Mouse (Mus musculus) megakaryocyte, embryonic 14.5 days (primary cell): ENCODE measurements around the gene Socs1. TPM values are rescaled to one million over a fixed set of nuclear protein-coding genes. Genes with fewer than 3 reads are reported as not detected.

Source experiments
- H3K27me3 ChIP-seq: replicated peaks from 2 replicates; pipeline ENCODE3; 2012; ENCODE audit warnings: inconsistent platforms
- H3K36me3 ChIP-seq: replicated peaks from 2 replicates; pipeline ENCODE3; 2012; ENCODE audit warnings: low read length, inconsistent platforms, mixed read lengths
- H3K4me1 ChIP-seq: 2 replicates; pipeline ENCODE4 v1.6.1; 2012; ENCODE audit warnings: inconsistent platforms
- H3K4me3 ChIP-seq: replicated peaks from 2 replicates; pipeline ENCODE3; 2012; ENCODE audit warnings: moderate library complexity, mild to moderate bottlenecking, inconsistent platforms
- H3K9me3 ChIP-seq: 2 replicates; pipeline ENCODE4 v1.6.1; 2012; ENCODE audit warnings: inconsistent platforms
- FLI1 ChIP-seq: IDR thresholded peaks from 2 replicates; pipeline ENCODE4 v1.6.1; 2012; ENCODE audit warnings: low read length, inconsistent platforms, mixed read lengths
- GATA1 ChIP-seq: IDR thresholded peaks from 3 replicates; pipeline ENCODE4 v1.6.1; 2012; ENCODE audit warnings: mixed read lengths, low read length, inconsistent platforms, borderline replicate concordance
- polyA plus RNA-seq: library from polyadenylated mRNA; stranded (reverse); fragments of >175 nt; gene quantifications from 2 replicates; pipeline ENCODE4 v1.2.3, GENCODE M21; 2012; ENCODE audit warnings: low replicate concordance; ENCODE audit not compliant: insufficient read depth

The Socs1 gene
- 13.2 and 35.3 TPM in 2 replicates for polyA plus RNA-seq

- Histone ChIP-seq H3K36me3 (peaks cover 22% of the 10 kb centered on the region), H3K27me3 (peaks cover 36% of the 10 kb centered on the region), H3K9me3 (no peaks in the 10 kb centered on the region), H3K4me3 (peak within 1 kb of the TSS; percentile 99), H3K4me1 (peaks cover 72% of the 10 kb centered on the region)
- TF ChIP-seq FLI1 (no peak), GATA1 (no peak)
Measured at GRCm38 (mm10) chr16:10785371-10786231, at the start of gene Socs1. TSS of gene Socs1 (minus strand) at chr16:10785536.

- peaks cover 10% of the 10 kb centered on the region; the same call in 1 of the 2 replicates for H3K9me3 ChIP-seq
- TF ChIP-seq GATA1 (no peak), FLI1 (no peak)
- peaks cover 39% of the 10 kb centered on the region for H3K4me1 ChIP-seq
- H3K4me3 ChIP-seq, result peak overlapping the region; percentile 92
- peaks cover 69% of the 10 kb centered on the region for H3K27me3 ChIP-seq
- H3K36me3 ChIP-seq, result no peaks in the 10 kb centered on the region
Measured at GRCm38 (mm10) chr16:10834542-10834910, 49.2 kb upstream of the Socs1 start.

GRCm38 (mm10) chr16:10828461-10828805 lies 43.1 kb upstream of the Socs1 start:
- Histone ChIP-seq H3K27me3 (peaks cover 74% of the 10 kb centered on the region), H3K4me3 (no peak overlapping the region), H3K4me1 (peaks cover 8% of the 10 kb centered on the region), H3K9me3 (peaks cover 11% of the 10 kb centered on the region), H3K36me3 (no peaks in the 10 kb centered on the region)
- TF ChIP-seq GATA1 (no peak), FLI1 (no peak)

GRCm38 (mm10) chr16:10827766-10828460 lies 42.6 kb upstream of the Socs1 start:
- H3K36me3 ChIP-seq, result no peaks in the 10 kb centered on the region
- TF ChIP-seq GATA1, result no peak
- no peak for TF ChIP-seq FLI1
- H3K9me3 ChIP-seq, result peaks cover 14% of the 10 kb centered on the region
- H3K4me3 ChIP-seq, result no peak overlapping the region
- H3K4me1 ChIP-seq, result peaks cover 9% of the 10 kb centered on the region
- H3K27me3 ChIP-seq, result peaks cover 73% of the 10 kb centered on the region

GRCm38 (mm10) chr16:10827269-10827668 lies 41.9 kb upstream of the Socs1 start:
- no peak overlapping the region for H3K4me3 ChIP-seq
- H3K36me3 ChIP-seq, result no peaks in the 10 kb centered on the region
- H3K27me3 ChIP-seq, result peaks cover 71% of the 10 kb centered on the region
- peaks cover 14% of the 10 kb centered on the region for H3K9me3 ChIP-seq
- TF ChIP-seq GATA1 (no peak), FLI1 (no peak)
- H3K4me1 ChIP-seq, result peaks cover 9% of the 10 kb centered on the region

GRCm38 (mm10) chr16:10825840-10826239 lies 40.5 kb upstream of the Socs1 start:
- H3K36me3 ChIP-seq, result no peaks in the 10 kb centered on the region
- H3K9me3 ChIP-seq, result peaks cover 9% of the 10 kb centered on the region; the same call in 1 of the 2 replicates
- H3K4me1 ChIP-seq, result peaks cover 9% of the 10 kb centered on the region
- no peak overlapping the region for H3K4me3 ChIP-seq
- H3K27me3 ChIP-seq, result peaks cover 76% of the 10 kb centered on the region
- TF ChIP-seq FLI1 (no peak), GATA1 (no peak)

GRCm38 (mm10) chr16:10824536-10824935 lies 39.2 kb upstream of the Socs1 start:
- Histone ChIP-seq H3K4me3 (no peak overlapping the region), H3K36me3 (no peaks in the 10 kb centered on the region)
- TF ChIP-seq FLI1 (no peak), GATA1 (no peak)

GRCm38 (mm10) chr16:10821387-10821786 lies 36.1 kb upstream of the Socs1 start:
- Histone ChIP-seq H3K9me3 (peaks cover 4% of the 10 kb centered on the region; the same call in 1 of the 2 replicates), H3K4me3 (no peak overlapping the region)
- no peak for TF ChIP-seq FLI1
- TF ChIP-seq GATA1, result no peak

More at GRCm38 (mm10) chr16:10824536-10824935, 39.2 kb upstream of the Socs1 start:
- Histone ChIP-seq H3K27me3 (peaks cover 78% of the 10 kb centered on the region), H3K4me1 (peaks cover 12% of the 10 kb centered on the region), H3K9me3 (peaks cover 4% of the 10 kb centered on the region; the same call in 1 of the 2 replicates)

GRCm38 (mm10) chr16:10819966-10820365 lies 34.6 kb upstream of the Socs1 start:
- peaks cover 17% of the 10 kb centered on the region for H3K4me1 ChIP-seq
- H3K4me3 ChIP-seq, result no peak overlapping the region
- peaks cover 4% of the 10 kb centered on the region; the same call in 1 of the 2 replicates for H3K9me3 ChIP-seq
- peaks cover 82% of the 10 kb centered on the region for H3K27me3 ChIP-seq
- H3K36me3 ChIP-seq, result no peaks in the 10 kb centered on the region
- TF ChIP-seq GATA1, result no peak

More at GRCm38 (mm10) chr16:10821387-10821786, 36.1 kb upstream of the Socs1 start:
- Histone ChIP-seq H3K36me3 (no peaks in the 10 kb centered on the region), H3K4me1 (peaks cover 10% of the 10 kb centered on the region), H3K27me3 (peaks cover 84% of the 10 kb centered on the region)
